Mouse (Mus musculus) adrenal gland, postnatal 14 days (tissue): ENCODE data around the gene Rtcb. TPM values are rescaled to one million over a fixed set of nuclear protein-coding genes. Genes with fewer than 3 reads are reported as not detected.

ENCODE experiments used
- DNase-seq: peaks from one replicate; pipeline ENCODE4 v3.0.0; 2021; ENCODE audit warnings: mixed read lengths
- long read RNA-seq, 2 experiments: library from polyadenylated mRNA; stranded (forward); transcript quantifications; one replicate each; pipeline ENCODE4 v2.0.0; 2021
- total RNA-seq: library from RNA; stranded (reverse); gene quantifications from 2 replicates; pipeline ENCODE4 v1.2.3, GENCODE M21; 2021

Rtcb gene
- total RNA-seq, result 114 and 128 TPM in 2 replicates
- long read RNA-seq, experiment 1, transcript Rtcb-201 (12 exons, 2,009 nt), result major isoform, 187 of 206 reads
- long read RNA-seq, experiment 1, partial matches to known transcripts, result 14 of 206 reads
- long read RNA-seq, experiment 1, other reads (novel, unspliced or antisense), result 5 of 206 reads
- long read RNA-seq, experiment 2, transcript Rtcb-201 (12 exons, 2,009 nt), result major isoform, 105 of 119 reads
- long read RNA-seq, experiment 2, partial matches to known transcripts, result 8 of 119 reads
- long read RNA-seq, experiment 2, other reads (novel, unspliced or antisense), result 6 of 119 reads

DNA sequence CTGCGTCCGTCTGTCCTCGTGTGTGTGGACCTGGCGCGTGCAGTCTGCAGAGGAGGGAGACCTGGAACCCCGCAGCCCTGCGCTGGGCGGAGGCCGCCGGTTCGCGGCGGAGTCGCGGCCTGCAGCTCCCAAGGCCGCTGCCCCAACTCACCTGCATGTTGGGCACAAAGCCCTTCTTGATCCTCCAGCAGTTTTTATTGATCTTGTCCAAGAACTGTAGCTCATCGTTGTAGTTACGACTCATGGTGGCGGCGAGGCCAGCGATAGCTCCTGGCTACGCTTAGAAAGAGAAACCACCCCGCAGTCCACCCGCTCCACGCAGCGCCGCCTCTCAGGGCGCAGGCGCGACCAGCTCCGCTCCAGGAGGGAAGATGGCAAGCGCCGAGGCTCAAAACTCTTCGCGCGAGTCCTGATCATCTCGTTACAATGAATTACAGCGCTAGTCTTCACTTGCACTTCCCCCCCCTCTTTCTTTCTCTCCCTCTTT lies at the start of gene Rtcb:
TSS of gene Rtcb (minus strand) at position 360 of the 487 bp plus-strand sequence.
- DNase-seq, result peak; percentile 98

DNA sequence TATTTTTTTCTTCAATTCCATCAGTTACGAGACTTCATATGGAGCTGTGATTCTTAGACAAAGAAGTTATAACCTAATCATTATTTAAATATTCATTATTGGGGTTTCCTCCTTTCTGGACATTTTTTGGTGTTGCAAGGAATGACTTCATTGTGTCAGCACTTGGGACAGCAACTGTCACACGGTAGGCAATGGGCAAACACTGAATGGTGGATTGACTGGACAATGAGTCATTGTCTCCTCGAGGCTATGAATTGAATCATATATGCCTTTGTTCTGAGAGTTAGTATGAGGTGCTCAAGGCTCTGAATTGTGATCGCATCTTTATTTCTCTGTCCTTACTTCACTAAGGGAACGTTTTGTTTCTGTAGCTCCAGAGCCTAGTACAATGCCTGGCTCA lies 48.8 kb upstream of the Rtcb start:
- no peak for DNase-seq

DNA sequence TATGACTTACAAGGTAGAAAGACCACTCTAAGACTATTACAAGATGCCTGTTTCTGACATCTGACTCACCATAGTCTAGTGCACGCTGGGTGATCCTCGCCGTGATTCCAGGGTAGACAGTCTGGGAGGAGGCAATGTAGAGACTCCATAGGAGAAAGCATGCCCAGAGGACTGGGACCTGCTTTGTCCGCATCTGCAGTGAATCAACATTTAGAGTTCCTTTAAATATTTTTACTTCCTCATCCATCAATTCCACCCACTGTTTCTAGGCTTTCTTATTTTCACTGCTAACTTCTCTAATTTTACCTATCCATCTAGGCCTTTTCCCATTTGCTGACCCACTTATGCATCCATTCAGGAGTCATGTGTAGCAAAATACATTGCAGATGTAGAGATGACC lies 42.8 kb upstream of the Rtcb start:
- DNase-seq, result no peak

DNA sequence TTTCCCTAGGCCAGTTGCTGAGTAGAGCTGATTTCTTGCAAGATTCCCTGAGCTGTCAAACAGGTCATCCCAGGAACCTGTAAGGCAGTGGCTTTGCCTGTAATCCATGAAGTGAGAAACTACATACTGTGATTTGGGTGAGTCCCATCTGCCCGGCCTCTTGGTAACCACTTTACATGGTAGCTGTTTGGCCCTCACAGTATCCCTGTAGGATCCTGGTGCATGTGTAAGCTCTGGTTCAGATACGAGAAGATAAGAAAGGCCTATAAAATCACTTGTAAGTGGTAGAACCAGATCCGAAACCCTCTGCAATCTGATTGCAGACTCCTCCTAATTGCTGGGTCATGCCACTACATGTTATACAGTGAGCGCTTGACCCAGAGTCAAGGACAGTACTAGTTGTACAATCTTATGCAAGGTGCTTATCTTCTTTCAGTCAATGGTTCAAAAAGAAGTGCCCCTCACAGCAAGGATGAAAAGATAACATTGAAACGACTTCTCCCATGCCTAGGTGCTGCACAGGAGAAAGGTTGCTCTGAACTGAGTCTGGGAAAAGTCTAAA lies 37.0 kb upstream of the Rtcb start:
- DNase-seq, result no peak

DNA sequence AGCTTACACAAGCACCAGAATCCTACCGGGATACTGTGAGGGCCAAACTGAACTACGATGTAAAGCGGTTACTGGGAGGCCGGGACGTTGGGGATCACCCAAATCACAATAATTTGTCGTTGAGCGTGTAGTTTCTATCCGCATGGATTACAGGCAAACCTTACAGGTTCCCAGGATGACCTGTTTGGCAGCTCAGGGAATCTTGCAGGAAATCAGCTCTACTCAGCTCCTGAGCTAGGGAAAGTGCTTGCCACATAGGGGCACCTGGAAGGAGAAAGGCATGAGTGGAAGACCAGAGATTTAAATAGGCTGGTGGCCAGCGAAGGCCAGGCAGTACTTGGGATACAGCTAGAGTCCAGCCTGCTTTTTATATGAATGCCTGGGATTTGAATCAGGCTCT lies 36.2 kb upstream of the Rtcb start:
- no peak for DNase-seq

DNA sequence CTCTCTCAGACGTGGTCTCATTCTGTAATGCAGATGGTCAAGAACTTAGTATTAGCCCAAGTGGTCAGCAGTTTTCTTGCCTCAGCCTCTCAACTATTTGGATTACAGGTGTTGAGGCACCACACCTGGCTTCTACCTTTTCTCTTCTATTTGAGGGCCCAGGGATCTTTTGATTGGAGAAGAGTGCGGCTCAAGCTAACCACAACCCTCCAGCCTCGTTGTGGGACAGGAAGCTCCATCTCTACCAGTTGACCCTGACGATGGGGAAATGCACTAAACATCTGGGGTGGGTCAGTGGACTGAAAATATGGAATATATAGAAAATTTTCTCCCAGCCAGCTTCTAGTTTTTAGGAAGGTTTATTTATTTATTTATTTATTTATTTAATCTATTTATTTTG lies 34.8 kb upstream of the Rtcb start:
- no peak for DNase-seq

DNA sequence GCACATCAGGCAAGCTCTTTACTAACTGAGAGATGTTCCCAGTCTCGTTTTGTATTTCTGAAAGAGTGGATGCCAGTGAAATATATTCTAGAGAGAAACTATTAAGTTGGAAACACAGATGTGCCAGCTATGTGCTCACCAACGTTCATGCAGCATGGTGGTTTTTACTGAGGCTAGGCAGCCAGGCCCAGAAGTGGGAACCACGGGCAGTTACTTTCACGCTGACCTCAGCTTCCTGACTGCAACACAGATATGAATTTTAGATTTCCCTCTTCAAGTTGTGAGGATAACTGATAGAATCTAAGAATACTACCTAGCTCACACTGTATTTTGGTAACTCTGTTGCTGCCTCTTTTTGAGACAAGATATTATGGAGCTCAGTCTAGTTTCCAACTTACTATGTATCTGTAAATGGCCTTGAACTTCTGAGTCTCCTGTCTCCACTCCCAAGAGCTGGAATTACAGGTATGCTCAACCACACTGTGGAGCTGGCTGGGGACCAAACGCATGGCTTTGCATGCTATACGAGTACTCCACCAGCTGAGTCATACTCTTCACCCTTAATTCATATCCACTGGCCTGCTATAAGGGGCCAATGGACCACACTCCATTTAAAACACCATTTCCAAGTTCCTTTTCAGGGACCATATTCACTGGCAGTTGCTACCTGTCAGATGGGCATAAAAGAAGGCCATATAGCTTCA lies 31.9 kb upstream of the Rtcb start:
- DNase-seq, result no peak

DNA sequence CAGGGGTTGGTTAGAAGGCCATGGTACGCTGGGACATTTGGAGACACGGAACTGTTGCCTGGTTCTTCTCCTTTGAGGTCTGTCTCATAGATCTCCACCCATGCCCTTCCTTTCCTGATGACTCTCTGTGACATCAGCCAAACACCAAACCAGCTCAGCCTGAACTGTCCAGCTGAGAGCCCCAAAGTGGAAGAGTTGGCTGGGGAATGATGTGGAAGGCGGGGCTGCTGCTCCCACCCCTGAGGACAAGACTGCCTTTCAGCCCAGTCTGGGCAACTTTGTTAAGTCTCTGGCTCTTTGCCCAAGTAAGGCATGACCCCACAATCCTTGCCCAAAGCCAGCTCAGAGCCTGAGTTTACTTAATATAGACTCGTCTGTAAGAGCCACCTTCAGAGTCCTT lies 15.3 kb upstream of the Rtcb start:
- no peak for DNase-seq

DNA sequence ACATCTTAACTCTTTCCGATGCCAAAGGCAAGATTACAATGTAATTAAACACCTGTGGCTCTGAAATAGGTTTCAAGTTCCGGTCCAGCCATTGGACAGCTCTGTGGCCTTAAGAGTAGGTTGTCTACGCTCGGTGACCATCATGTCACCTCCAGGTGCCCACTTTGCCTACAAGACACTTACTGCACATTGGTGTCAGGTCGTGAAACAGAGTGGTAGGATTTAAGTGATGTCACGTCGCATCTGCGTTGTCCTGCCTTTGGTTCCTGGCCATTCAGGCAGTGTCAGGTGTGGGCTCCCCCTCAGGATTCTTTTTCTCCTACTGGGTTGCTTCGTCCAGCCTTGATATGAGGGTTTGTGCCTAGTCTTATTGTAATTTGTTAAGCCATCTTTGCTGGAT lies 14.2 kb upstream of the Rtcb start:
- no peak for DNase-seq

DNA sequence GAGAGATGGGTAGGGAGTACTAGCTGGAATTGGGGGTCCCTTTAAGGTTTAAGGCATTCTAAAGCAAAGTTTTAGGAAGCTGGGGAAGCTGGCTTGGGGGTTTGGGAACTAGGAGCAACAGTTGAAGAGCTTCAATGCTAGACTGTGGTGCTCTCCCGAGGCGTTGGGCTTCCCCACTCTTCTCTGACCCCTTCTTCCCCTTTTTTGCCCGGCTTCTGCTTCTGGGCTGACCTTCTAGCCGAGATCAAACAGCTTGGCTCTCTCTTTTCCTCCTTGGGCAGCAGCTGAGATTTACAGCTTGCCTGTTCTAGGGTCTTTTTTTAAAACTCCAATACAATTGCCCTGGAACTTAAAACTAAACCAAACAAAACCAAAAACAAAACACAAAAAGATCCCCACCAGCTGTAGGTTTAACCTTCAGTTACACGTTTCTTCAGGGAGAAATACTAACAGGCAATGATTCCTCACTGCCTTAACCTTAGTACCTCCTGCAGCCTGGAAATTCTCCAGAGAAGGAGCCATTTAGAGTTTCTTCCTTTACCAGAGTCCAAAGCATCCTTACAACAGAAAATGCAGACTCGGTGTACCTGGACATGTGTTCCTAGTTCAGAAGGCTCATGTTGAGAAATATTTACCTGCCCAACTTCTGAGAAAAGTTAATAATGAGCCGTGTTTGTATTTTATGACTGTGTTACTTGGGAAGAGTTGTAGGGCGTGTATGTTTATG lies 12.4 kb upstream of the Rtcb start:
- peak; percentile 17 for DNase-seq

DNA sequence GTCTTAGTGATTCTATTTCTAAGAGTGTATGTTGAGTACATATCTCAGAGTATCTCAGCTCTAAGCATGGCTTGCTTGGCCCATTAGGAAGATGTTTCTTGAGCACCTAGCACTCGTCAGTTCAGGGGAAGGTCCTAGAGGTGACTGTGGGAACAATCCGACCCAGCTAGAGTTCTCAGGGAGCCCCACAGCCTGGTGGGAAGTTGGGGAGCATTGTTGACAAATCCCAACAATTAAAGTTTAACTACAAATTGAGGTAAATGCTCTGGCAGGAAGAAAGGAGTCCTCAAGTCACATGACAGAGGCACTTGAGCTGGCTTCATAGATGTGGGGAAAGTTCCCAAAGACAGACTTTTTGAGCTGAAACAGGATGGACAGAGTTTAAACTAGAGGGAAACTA lies 11.1 kb upstream of the Rtcb start:
- no peak for DNase-seq

DNA sequence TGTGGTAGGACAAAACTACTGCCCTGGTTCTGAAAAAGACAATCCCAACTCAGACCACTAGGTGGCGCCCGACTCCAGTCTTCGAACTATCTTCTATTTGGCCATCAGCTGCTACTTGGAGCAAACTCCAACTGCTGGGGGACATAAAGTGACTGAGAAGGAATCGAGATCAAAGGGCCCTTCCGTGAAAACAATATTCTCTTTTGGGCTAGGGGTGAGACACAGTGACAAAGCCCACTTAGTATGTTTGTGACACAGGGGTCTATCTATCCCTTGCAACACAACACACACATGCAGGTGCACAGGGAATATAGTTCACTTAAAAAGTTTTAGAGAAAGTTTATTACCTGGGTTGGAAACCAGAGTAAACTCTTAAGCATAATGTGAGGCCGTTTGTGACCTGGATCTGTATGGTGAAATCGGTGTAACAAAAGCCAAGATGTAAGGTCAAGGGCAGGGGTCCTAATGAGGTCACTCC lies 10.6 kb upstream of the Rtcb start:
- DNase-seq, result peak; percentile 89

DNA sequence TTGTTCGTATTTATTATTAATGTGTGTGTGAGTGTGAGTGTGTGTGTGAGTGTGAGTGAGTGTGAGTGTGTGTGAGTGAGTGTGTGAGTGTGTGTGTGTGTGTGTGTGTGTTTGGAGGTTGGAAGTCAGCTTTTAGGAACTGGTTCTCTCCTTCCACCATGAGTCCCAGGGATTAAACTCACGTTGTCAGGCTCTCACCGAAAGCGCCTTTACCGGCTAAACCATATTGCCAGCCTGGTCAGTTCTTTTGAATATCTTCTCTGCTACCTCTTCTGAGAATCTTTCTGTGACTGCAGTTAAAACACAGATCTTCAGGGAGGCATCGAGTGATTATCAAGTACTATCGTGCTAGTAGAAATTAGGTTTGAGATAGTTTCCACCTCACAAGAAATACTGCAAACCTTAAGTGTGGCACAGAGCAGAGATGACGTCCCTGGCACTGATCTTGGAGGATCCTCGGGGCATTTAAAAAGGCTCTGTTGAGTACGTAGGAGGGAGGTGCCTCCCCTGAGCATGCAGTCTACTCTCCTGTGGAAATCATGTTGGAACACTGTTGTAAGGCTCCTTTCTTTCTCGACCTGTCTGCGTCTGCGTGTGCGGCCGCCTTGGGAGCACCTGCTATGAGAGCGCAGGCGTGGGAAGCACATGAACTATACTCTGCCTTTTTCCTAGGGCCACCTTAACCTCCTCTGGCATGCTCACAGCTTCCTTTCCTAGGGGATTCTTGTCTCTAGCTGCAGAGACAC lies 10.0 kb upstream of the Rtcb start:
- no peak for DNase-seq

DNA sequence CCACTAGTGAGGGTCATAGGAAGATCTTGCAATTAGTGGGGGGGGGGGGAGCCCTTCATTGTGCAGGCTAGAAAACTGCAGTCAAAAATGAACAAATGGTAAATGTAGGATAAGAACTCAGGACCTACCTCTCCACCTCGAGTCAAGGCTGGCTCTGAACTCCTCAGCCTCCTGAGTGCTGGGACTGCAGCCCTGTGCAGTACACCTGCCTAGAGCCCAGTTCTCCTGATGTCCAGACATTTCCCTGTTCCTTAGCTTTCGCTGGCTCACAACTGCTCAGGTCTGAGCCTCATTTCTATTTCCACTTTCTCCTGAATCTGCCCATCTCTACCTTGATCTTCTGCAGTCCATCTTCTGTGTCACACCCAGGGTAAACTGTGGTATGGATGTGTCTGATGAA lies 8.9 kb upstream of the Rtcb start:
- DNase-seq, result no peak

DNA sequence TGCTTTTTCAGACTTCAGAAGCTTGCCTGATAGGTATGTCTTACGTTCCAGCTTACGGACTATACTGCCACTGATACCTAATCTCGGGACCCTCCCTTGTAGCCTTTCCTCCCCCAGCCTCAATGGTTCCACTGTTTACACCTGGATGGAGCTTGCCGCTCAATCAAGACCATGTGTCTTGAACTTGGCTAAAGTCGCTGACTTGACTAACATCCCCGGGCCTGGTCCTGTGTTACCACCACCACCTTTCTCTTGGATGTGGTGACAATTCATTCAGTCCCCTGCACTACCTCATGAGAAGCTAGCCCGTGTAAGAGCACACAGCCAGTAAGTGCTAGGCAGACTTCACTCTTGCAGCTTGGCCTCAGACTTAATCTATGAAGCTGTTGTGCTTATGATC lies 6.7 kb upstream of the Rtcb start:
- no peak for DNase-seq

DNA sequence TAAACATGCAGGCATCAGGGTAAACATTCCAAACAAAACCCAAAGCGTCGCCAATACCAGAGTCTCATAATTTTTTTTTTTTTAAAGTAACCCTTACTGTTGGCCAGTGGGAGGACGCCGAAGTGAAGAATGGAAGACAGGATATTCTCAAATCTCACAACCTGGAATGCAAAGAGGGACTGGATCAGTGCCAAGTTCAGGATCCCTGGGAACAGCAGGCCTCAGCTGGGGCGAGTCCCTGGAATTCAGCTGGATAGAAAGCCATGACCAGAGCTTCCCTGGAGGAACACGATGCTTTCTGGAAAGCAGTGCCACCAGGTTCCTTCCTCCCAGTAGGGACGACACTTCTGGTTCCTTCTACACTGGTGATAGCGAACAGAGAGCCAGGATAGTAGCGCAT lies 5.3 kb upstream of the Rtcb start:
- DNase-seq, result no peak

DNA sequence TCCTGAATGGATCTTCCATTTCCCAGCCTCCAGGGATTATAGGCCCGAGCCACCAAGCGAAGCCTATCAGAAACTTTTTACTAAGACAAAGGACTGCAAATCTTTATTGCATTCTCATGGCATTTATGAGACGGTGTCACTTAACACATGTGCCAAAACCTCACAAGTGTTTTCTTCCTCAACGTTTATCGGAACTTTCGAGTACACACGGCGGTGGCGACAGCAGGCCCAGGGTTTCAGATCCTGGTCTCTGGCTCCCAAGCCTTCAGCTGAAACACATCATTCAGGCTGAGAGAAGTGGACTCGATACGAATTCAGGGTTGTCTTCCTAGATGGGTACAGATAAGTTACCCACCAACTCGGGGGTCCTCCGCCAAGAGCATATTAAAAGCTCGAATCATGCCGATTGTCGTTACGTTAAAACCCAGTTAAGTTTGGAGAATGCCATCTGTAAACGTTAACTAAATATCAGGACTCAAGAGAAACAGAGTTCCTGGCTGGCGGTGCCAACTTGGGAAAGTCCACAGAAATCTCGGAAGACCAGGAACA lies 678 bp downstream of the Rtcb start:
- no peak for DNase-seq

DNA sequence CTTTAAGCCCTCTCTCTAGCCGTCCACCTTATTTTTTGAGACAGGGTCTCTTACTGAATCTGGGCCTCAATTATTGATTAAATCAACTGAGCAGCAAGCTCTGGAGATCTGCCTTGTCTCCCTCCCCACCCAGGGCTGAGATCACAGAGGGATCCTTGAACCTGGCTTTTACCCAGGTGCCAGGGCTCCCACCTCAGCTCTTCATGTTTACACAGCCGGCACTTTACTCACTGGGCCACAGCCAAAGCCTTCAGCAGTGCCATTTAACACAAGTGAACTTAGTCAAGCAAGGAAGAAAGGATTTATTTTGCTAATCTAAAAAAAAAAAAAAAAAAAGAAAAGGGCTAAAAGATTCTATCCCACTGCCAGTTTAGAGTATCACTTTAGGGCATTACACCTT lies 3.2 kb downstream of the Rtcb start:
- no peak for DNase-seq

DNA sequence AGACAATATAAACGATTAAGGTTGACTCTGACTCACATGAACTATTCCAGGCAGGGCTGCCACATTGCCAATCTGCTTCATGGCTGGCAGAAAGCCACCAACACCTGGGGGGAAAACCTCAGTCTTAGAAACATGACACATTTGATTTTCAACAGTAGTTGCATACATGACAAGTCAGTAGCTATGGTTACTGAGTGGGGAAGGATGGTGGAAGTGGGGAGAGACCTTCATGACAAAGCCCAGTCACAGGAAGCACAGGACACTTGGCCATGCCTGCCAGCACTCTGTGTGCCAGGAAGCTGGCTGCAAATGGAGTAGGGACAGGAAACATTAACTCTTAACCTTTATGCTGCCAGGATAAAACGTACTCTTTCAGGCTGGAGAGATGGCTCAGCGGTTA lies 4.2 kb downstream of the Rtcb start:
- DNase-seq, result peak; percentile 52

DNA sequence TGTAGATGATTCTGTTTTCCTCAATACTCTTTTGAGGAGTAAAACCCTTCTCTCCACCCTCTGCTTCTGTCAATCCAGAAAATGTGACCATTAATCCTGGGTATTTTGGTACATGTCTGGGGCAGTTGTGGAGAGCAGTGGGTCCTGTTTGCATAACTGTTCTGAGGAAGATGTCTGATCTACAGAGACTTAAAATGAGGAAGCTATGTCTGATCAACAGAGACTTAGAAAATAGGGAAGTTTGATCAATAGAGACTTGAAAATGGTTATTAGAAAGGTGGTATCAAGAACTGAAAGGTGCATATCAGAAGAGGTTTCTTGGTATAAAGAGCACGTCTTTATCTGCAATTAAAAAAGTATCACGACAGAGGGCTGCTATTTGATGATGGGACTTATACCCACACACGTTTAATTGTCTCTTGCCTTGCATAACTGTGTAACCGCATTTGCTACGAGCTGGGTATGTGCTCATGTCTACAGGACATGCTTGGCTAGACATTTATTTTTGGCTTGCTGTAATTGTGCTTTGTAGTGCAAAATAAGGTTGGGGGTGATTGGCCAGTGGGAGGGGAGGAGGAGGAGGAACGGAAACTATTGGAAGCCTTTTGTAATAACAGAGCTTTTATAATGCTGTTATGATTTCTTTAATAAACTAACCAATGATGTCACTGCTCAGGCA lies 5.7 kb downstream of the Rtcb start:
- DNase-seq, result no peak
